Mouse (Mus musculus): ENCODE measurements at regions not wholly inside any gene's neighbourhood (a gene's known extent, or its start where the extent isn't known, plus 50 kb on each side); places are given as distances from the start of the nearest gene placed in this dataset.

- Histone ChIP-seq H3K9me3 (replicated peaks) (no peaks in the 10 kb centered on the region; the same call in 1 of the 2 replicates), H3K27ac (replicated peaks) (0 out of 2 replicates have a peak overlapping the region, but pooled peaks have one; percentile 3), H3K4me3 (no peak overlapping the region), H3K4me1 (peaks cover 32% of the 10 kb centered on the region), H3K27me3 (ENCODE audit: low read depth, poor library complexity, severe bottlenecking) (no peaks in the 10 kb centered on the region; the same call in none of the 2 replicates), H3K36me3 (no peaks in the 10 kb centered on the region)
- 84% methylated on average over 6 of the region's 6 CpGs for WGBS
- no peak for DNase-seq (ENCODE audit: low spot score)
These were observed 75.2 kb upstream of the Sulf2 start for GRCm38 (mm10) chr2:166230617-166231016.

DNA sequence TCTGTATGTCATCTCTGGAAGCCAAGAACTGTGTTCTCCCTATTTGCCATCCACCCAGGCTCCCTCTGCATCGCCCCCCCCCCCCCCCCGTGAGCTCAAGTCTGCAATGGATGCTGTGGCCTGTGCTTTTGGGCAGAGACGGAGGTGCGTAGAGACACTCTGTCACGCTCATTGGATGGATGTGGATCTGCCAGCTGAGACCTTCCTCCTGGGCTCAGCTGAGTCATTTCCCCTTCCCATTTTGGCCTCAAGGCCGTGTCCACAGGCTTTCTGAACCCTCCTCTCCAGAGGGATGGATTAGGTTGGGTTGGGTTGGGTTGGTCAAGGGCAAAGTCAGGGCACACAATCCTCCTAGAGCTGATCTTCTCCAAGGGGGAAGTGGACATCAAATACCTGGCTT, 72.9 kb upstream of the Sulf2 start:
- H3K9me3 ChIP-seq (replicated peaks) = peaks cover 9% of the 10 kb centered on the region; the same call in 1 of the 2 replicates
- peaks cover 11% of the 10 kb centered on the region for H3K27me3 ChIP-seq (ENCODE audit: low read depth, poor library complexity, severe bottlenecking)
- 82% methylated on average over 6 of the region's 6 CpGs for WGBS
- DNase-seq (ENCODE audit: low spot score) = no peak
- no peaks in the 10 kb centered on the region for H3K36me3 ChIP-seq
- no peak overlapping the region for H3K4me3 ChIP-seq
- H3K4me1 ChIP-seq = peaks cover 32% of the 10 kb centered on the region
- H3K27ac ChIP-seq (replicated peaks) = no peak overlapping the region

GRCm38 (mm10) chr2:166227496-166227895, 72.0 kb upstream of the Sulf2 start:
- no peak for DNase-seq (ENCODE audit: low spot score)
- 55% methylated on average over 5 of the region's 5 CpGs for WGBS
- H3K36me3 ChIP-seq = no peaks in the 10 kb centered on the region
- H3K4me3 ChIP-seq = no peak overlapping the region
- peak overlapping the region; percentile 59; the same call in 1 of the 2 replicates for H3K27ac ChIP-seq (replicated peaks)
- H3K4me1 ChIP-seq = peaks cover 28% of the 10 kb centered on the region
- peaks cover 9% of the 10 kb centered on the region; the same call in 1 of the 2 replicates for H3K9me3 ChIP-seq (replicated peaks)
- peaks cover 19% of the 10 kb centered on the region for H3K27me3 ChIP-seq (ENCODE audit: low read depth, poor library complexity, severe bottlenecking)

DNA sequence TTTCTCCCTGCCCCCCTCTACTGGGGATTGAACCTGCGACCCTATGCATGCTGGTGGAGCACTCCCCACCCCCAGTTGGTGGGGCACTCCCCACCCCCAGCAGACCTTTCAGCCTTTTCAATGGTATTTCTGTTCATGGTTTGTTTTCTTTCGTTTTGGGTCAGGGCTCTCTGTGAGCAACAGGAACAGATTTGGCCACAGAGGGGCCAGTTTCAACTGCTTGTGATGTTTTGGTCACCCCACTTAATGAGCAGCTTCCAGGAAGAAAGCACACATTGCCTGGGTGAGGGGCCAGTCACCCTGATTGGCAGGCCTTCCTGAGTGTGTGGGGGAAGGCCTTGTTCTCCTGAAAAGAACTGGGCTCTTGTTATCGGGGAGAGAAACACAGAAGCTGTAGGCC, 71.5 kb upstream of the Sulf2 start:
- peaks cover 23% of the 10 kb centered on the region for H3K4me1 ChIP-seq
- peak; percentile 22 for DNase-seq (ENCODE audit: low spot score)
- H3K27me3 ChIP-seq (ENCODE audit: low read depth, poor library complexity, severe bottlenecking) = peaks cover 23% of the 10 kb centered on the region
- no peak overlapping the region for H3K4me3 ChIP-seq
- 21% methylated on average over 3 of the region's 3 CpGs for WGBS
- H3K9me3 ChIP-seq (replicated peaks) = peaks cover 9% of the 10 kb centered on the region; the same call in 1 of the 2 replicates
- H3K36me3 ChIP-seq = no peaks in the 10 kb centered on the region
- H3K27ac ChIP-seq (replicated peaks) = peak overlapping the region; percentile 59

GRCm38 (mm10) chr2:166226331-166226730, 70.9 kb upstream of the Sulf2 start:
- peaks cover 23% of the 10 kb centered on the region for H3K4me1 ChIP-seq

DNA sequence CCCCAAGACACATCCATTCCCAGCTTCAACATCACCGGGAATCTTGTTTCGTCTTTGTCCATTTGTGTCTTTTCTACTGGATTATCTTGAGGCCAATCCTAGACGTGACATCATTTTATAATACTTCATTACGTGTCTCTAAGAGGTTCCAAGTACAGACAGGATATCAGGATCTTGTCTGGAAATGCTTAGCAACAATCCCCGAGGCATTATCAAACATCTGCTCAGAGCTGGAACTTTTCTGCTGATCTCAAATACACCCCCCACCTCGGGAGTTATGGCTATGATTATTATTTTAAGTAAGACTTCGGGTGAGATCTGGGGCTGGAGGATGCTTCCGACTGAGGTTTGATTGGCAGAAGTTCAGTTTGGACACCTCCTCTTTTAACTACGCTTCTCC, 69.9 kb upstream of the Sulf2 start:
- no peaks in the 10 kb centered on the region for H3K36me3 ChIP-seq
- peaks cover 9% of the 10 kb centered on the region; the same call in 1 of the 2 replicates for H3K9me3 ChIP-seq (replicated peaks)
- 90% methylated on average over 9 of the region's 9 CpGs for WGBS
- no peak overlapping the region for H3K4me3 ChIP-seq
- H3K27ac ChIP-seq (replicated peaks) = no peak overlapping the region
- peaks cover 31% of the 10 kb centered on the region for H3K27me3 ChIP-seq (ENCODE audit: low read depth, poor library complexity, severe bottlenecking)
- DNase-seq (ENCODE audit: low spot score) = no peak
- peaks cover 26% of the 10 kb centered on the region for H3K4me1 ChIP-seq

More at GRCm38 (mm10) chr2:166226331-166226730, 70.9 kb upstream of the Sulf2 start:
- DNase-seq (ENCODE audit: low spot score) = no peak
- Histone ChIP-seq H3K27me3 (ENCODE audit: low read depth, poor library complexity, severe bottlenecking) (peaks cover 23% of the 10 kb centered on the region), H3K9me3 (replicated peaks) (peaks cover 9% of the 10 kb centered on the region; the same call in 1 of the 2 replicates), H3K36me3 (no peaks in the 10 kb centered on the region), H3K4me3 (no peak overlapping the region), H3K27ac (replicated peaks) (peak overlapping the region; percentile 59; the same call in 1 of the 2 replicates)
- WGBS = 91% methylated on average over 2 of the region's 2 CpGs

GRCm38 (mm10) chr2:166218783-166219182, 63.3 kb upstream of the Sulf2 start:
- WGBS = 73% methylated on average over 9 of the region's 9 CpGs
- H3K9me3 ChIP-seq (replicated peaks) = no peaks in the 10 kb centered on the region
- H3K36me3 ChIP-seq = no peaks in the 10 kb centered on the region
- no peak for DNase-seq (ENCODE audit: low spot score)
- H3K27me3 ChIP-seq (ENCODE audit: low read depth, poor library complexity, severe bottlenecking) = peaks cover 77% of the 10 kb centered on the region
- peaks cover 51% of the 10 kb centered on the region for H3K4me1 ChIP-seq
- H3K4me3 ChIP-seq = no peak overlapping the region
- 0 out of 2 replicates have a peak overlapping the region, but pooled peaks have one; percentile 59 for H3K27ac ChIP-seq (replicated peaks)

DNA sequence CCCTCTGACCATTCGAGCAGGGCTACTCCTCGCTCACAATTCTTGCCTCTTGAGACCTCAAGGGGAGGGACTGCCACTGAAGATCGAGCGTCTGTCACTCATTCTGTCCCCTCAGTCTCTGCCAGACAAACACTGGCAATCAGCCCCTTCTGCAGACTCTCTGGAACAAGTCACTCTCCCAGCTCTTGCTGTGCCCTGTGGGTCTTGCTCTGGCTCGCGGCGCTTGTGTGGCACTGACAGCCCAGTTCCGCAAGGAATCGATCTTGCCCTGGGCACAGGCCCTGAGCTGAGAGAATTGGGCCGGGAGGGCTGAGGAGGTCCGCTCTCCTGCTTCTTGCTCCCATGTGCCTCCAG, 61.0 kb upstream of the Sulf2 start:
- Histone ChIP-seq H3K4me1 (peaks cover 51% of the 10 kb centered on the region), H3K27me3 (ENCODE audit: low read depth, poor library complexity, severe bottlenecking) (peaks cover 84% of the 10 kb centered on the region), H3K27ac (replicated peaks) (peak overlapping the region; percentile 60), H3K9me3 (replicated peaks) (no peaks in the 10 kb centered on the region), H3K36me3 (no peaks in the 10 kb centered on the region), H3K4me3 (no peak overlapping the region)
- WGBS = 70% methylated on average over 11 of the region's 11 CpGs
- peak; percentile 32 for DNase-seq (ENCODE audit: low spot score)

- Histone ChIP-seq H3K4me3 (0 out of 2 replicates have a peak overlapping the region, but pooled peaks have one; percentile 12), H3K4me1 (peaks cover 48% of the 10 kb centered on the region)
- 46% methylated on average over 18 of the region's 18 CpGs for WGBS
These were observed 60.4 kb upstream of the Sulf2 start for GRCm38 (mm10) chr2:166215610-166216511.

GRCm38 (mm10) chr2:166215191-166215590, 59.7 kb upstream of the Sulf2 start:
- H3K36me3 ChIP-seq = no peaks in the 10 kb centered on the region
- peaks cover 81% of the 10 kb centered on the region for H3K27me3 ChIP-seq (ENCODE audit: low read depth, poor library complexity, severe bottlenecking)
- H3K4me1 ChIP-seq = peaks cover 42% of the 10 kb centered on the region
- no peaks in the 10 kb centered on the region for H3K9me3 ChIP-seq (replicated peaks)
- 0 out of 2 replicates have a peak overlapping the region, but pooled peaks have one; percentile 4 for H3K4me3 ChIP-seq
- WGBS = 49% methylated on average over 7 of the region's 7 CpGs
- peak; percentile 63 for DNase-seq (ENCODE audit: low spot score)
- peak overlapping the region; percentile 60 for H3K27ac ChIP-seq (replicated peaks)

More at GRCm38 (mm10) chr2:166215610-166216511, 60.4 kb upstream of the Sulf2 start:
- Histone ChIP-seq H3K36me3 (no peaks in the 10 kb centered on the region), H3K27me3 (ENCODE audit: low read depth, poor library complexity, severe bottlenecking) (peaks cover 85% of the 10 kb centered on the region), H3K27ac (replicated peaks) (peak overlapping the region; percentile 60), H3K9me3 (replicated peaks) (no peaks in the 10 kb centered on the region)
- DNase-seq (ENCODE audit: low spot score) = peak; percentile 75

GRCm38 (mm10) chr2:166207145-166207508, 51.7 kb upstream of the Sulf2 start:
- Histone ChIP-seq H3K27me3 (ENCODE audit: low read depth, poor library complexity, severe bottlenecking) (peaks cover 41% of the 10 kb centered on the region), H3K4me3 (no peak overlapping the region), H3K27ac (replicated peaks) (0 out of 2 replicates have a peak overlapping the region, but pooled peaks have one; percentile 9), H3K9me3 (replicated peaks) (no peaks in the 10 kb centered on the region), H3K4me1 (peaks cover 21% of the 10 kb centered on the region), H3K36me3 (no peaks in the 10 kb centered on the region)
- no peak for DNase-seq (ENCODE audit: low spot score)
- 85% methylated on average over 3 of the region's 3 CpGs for WGBS

GRCm38 (mm10) chr2:166206396-166207144, 51.1 kb upstream of the Sulf2 start:
- no peak overlapping the region for H3K4me3 ChIP-seq
- 83% methylated on average over 5 of the region's 5 CpGs for WGBS
- no peak for DNase-seq (ENCODE audit: low spot score)
- H3K36me3 ChIP-seq = no peaks in the 10 kb centered on the region
- H3K9me3 ChIP-seq (replicated peaks) = no peaks in the 10 kb centered on the region
- H3K27ac ChIP-seq (replicated peaks) = 0 out of 2 replicates have a peak overlapping the region, but pooled peaks have one; percentile 19
- H3K27me3 ChIP-seq (ENCODE audit: low read depth, poor library complexity, severe bottlenecking) = peaks cover 40% of the 10 kb centered on the region
- peaks cover 21% of the 10 kb centered on the region for H3K4me1 ChIP-seq

Data from midbrain, embryonic 10.5 days (tissue).